8 mouse cellular contexts compared by ENCODE assay signal in the genomic region with DNA sequence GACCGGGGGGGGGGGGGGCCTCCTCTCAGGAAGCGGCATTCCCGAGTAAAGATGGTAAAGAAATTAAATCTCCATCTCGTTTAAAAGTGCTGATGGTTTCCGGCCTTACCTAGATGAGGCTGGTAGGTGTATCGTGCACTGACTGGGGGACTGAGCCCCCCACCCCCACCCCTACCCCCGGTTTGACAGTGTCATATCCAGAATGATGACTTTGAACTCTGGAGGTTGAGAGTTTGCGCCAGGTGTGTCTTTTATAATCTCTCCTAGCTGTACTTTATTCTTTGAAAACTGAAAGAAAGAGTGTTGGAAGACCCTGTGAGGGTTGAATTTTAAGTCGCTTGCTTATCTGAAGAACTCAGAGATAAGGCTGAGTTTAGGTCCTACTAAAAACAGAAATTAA. TPM values are rescaled to one million over a fixed set of nuclear protein-coding genes. Genes with fewer than 3 reads are reported as not detected.
A peak's percentile ranks its signal among the peaks of the same experiment; 100 is the strongest.
DNase-seq lines count a peak whose midpoint lies in the region; ATAC-seq and TF ChIP-seq lines count a peak whose summit lies in the region.

No protein-coding gene starts in this region.

- no peak for DNase-seq in heart, postnatal 36 days
- no peak for DNase-seq in liver, postnatal 0 days
- DNase-seq in c-Kit-positive CD71-positive TER-119-positive erythroid progenitor cells, embryonic 14.5 days (ENCODE audit: low spot score) = no peak
- DNase-seq in adrenal gland, postnatal 10 days = no peak
- DNase-seq in spleen, adult 18-20 months = no peak

- no peaks in the 10 kb centered on the region for H3K27me3 ChIP-seq in heart, embryonic 14.5 days (ENCODE audit: control insufficient read depth, insufficient read depth, low read length)
- no peaks in the 10 kb centered on the region for H3K27me3 ChIP-seq in ES-Bruce4 (ENCODE audit: control insufficient read depth, insufficient read depth, low read length, poor library complexity, severe bottlenecking)
- no peaks in the 10 kb centered on the region for H3K27me3 ChIP-seq in forebrain, embryonic 15.5 days
- H3K27me3 ChIP-seq in liver, postnatal 0 days (ENCODE audit: insufficient read depth, low read length) = no peaks in the 10 kb centered on the region

- ATAC-seq in heart, embryonic 14.5 days (ENCODE audit: insufficient number of reproducible peaks, insufficient read depth, low FRiP score, low read depth) = peak; percentile 38; the same call in 1 of the 2 replicates
- peak; percentile 71 for ATAC-seq in forebrain, embryonic 15.5 days (replicated peaks)
- ATAC-seq in liver, postnatal 0 days = no peak

- H3K4me2 ChIP-seq in heart, embryonic 14.5 days (ENCODE audit: low read length) = peak overlapping the region; percentile 75
- H3K4me2 ChIP-seq in forebrain, embryonic 15.5 days (replicated peaks) = peak overlapping the region; percentile 53
- H3K4me2 ChIP-seq in liver, postnatal 0 days (ENCODE audit: low read depth, low read length) = peak overlapping the region; percentile 79

- intact Hi-C loops in heart, postnatal 36 days (cut with DNase I) = loop anchor here (5.0 kb wide), 1 partner anchor 61 kb away; a partner anchor contains a TSS

- TF ChIP-seq CTCF in ES-Bruce4 (IDR thresholded peaks at IDR 0.05; ENCODE audit: low read depth, low read length) = no peak
- no peak for TF ChIP-seq CTCF in liver, postnatal 0 days (IDR thresholded peaks at IDR 0.05; ENCODE audit: low read depth)

- H3K27ac ChIP-seq in heart, embryonic 14.5 days (replicated peaks in 1 of 2; ENCODE audit: control insufficient read depth in 1 of 2, insufficient read depth in 1 of 2, low read depth in 2 of 2, low read length in 2 of 2) = peak overlapping the region; percentile 4 to 55; a peak in 2 of 4 replicates
- no peak overlapping the region for H3K27ac ChIP-seq in ES-Bruce4 (ENCODE audit: insufficient read depth, low read length)
- H3K27ac ChIP-seq in forebrain, embryonic 15.5 days (replicated peaks) = peak overlapping the region; percentile 62; the same call in 1 of the 2 replicates
- peak overlapping the region; percentile 52 for H3K27ac ChIP-seq in liver, postnatal 0 days (ENCODE audit: low read depth)

- peak overlapping the region; percentile 79 for H3K9ac ChIP-seq in heart, embryonic 14.5 days (ENCODE audit: low read length)
- H3K9ac ChIP-seq in ES-Bruce4 (ENCODE audit: low read depth, poor library complexity, severe bottlenecking) = peak overlapping the region; percentile 90
- peak overlapping the region; percentile 74 for H3K9ac ChIP-seq in forebrain, embryonic 15.5 days (replicated peaks)
- peak overlapping the region; percentile 79 for H3K9ac ChIP-seq in liver, postnatal 0 days (replicated peaks)

- peaks cover 0 to 4% of the 10 kb centered on the region in 2 experiments; a peak in 1 of 4 replicates for H3K4me1 ChIP-seq in heart, embryonic 14.5 days (ENCODE audit: control insufficient read depth in 2 of 2, insufficient read depth in 2 of 2, low read length in 2 of 2)
- no peaks in the 10 kb centered on the region for H3K4me1 ChIP-seq in ES-Bruce4 (ENCODE audit: control insufficient read depth, insufficient read depth, low read length)
- H3K4me1 ChIP-seq in forebrain, embryonic 15.5 days = peaks cover 11% of the 10 kb centered on the region
- H3K4me1 ChIP-seq in liver, postnatal 0 days (ENCODE audit: insufficient read depth) = peaks cover 8% of the 10 kb centered on the region; the same call in 1 of the 2 replicates

- TF ChIP-seq POLR2A in ES-Bruce4 (IDR thresholded peaks at IDR 0.05; ENCODE audit: insufficient read depth, low read length) = no peak

- peaks cover 12% of the 10 kb centered on the region for H3K36me3 ChIP-seq in heart, embryonic 14.5 days (ENCODE audit: control insufficient read depth, insufficient read depth, low read length)
- no peaks in the 10 kb centered on the region; the same call in 1 of the 2 replicates for H3K36me3 ChIP-seq in ES-Bruce4 (ENCODE audit: control insufficient read depth, insufficient read depth, low read length, poor library complexity, severe bottlenecking)
- peaks cover 12% of the 10 kb centered on the region; the same call in 1 of the 2 replicates for H3K36me3 ChIP-seq in forebrain, embryonic 15.5 days
- H3K36me3 ChIP-seq in liver, postnatal 0 days (replicated peaks; ENCODE audit: insufficient read depth, low read length) = peaks cover 6% of the 10 kb centered on the region; the same call in 1 of the 2 replicates

- 4% methylated on average over 9 of the region's 9 CpGs for WGBS in heart, embryonic 14.5 days
- 11% methylated on average over 9 of the region's 9 CpGs for WGBS in forebrain, embryonic 15.5 days
- WGBS in liver, postnatal 0 days (ENCODE audit: insufficient replicate concordance) = 6% methylated on average over 9 of the region's 9 CpGs

- H3K9me3 ChIP-seq in heart, embryonic 14.5 days (ENCODE audit: control insufficient read depth, low read length) = no peaks in the 10 kb centered on the region
- H3K9me3 ChIP-seq in ES-Bruce4 (replicated peaks; ENCODE audit: control insufficient read depth, insufficient read depth, low read length, poor library complexity, severe bottlenecking) = no peaks in the 10 kb centered on the region
- no peaks in the 10 kb centered on the region for H3K9me3 ChIP-seq in forebrain, embryonic 15.5 days
- no peaks in the 10 kb centered on the region for H3K9me3 ChIP-seq in liver, postnatal 0 days (ENCODE audit: low read length)

- peak overlapping the region; percentile 61 to 62 for H3K4me3 ChIP-seq in heart, embryonic 14.5 days (ENCODE audit: control insufficient read depth in 1 of 2, insufficient read depth in 1 of 2, low read depth in 1 of 2, low read length in 2 of 2)
- H3K4me3 ChIP-seq in ES-Bruce4 (ENCODE audit: low read depth, low read length) = peak overlapping the region; percentile 51
- H3K4me3 ChIP-seq in forebrain, embryonic 15.5 days = peak overlapping the region; percentile 81
- peak overlapping the region; percentile 74 for H3K4me3 ChIP-seq in liver, postnatal 0 days (ENCODE audit: low read depth, low read length)

- TF ChIP-seq EP300 in ES-Bruce4 (IDR thresholded peaks at IDR 0.05; ENCODE audit: insufficient read depth, low read depth, low read length) = no peak
- TF ChIP-seq EP300 in liver, postnatal 0 days (IDR thresholded peaks at IDR 0.05; ENCODE audit: low read depth) = no peak

RNA-seq across cellular contexts. Expression of a gene that starts 0.4 kb away (rescaled TPM):
- polyA plus RNA-seq in heart, embryonic 14.5 days (2014; fragmentation: Nextera tagmentation; extraction: Ambion mirVana) = 39.9 and 45.5 TPM in 2 replicates
- total RNA-seq in heart, postnatal 36 days (2021) = 10 to 100 TPM; 19.0 to 19.9 TPM
- polyA plus RNA-seq in ES-Bruce4 (2011; ENCODE audit: insufficient read depth, insufficient read length, low read depth, missing spikeins) = 14.8 and 18.3 TPM in 2 replicates
- polyA plus RNA-seq in forebrain, embryonic 15.5 days (2015; fragmentation: Nextera tagmentation; extraction: Ambion mirVana) = 27.2 and 32.9 TPM in 2 replicates
- polyA plus RNA-seq in liver, postnatal 0 days (2015; fragmentation: Nextera tagmentation; extraction: Ambion mirVana) = 41.8 and 41.9 TPM in 2 replicates
- 10 to 100 TPM; 38.7 to 39.9 TPM for total RNA-seq in adrenal gland, postnatal 10 days (2021)
